Mouse (Mus musculus) cortical plate, adult 2 months (tissue): ENCODE results near the gene Hdac9.

Experiments
- CTCF ChIP-seq: fragments of 200-500 bp; IDR thresholded peaks from 2 replicates; pipeline ENCODE4 v1.5.1; 2011; ENCODE audit warnings: mild to moderate bottlenecking, control low read depth, low read length; ENCODE audit not compliant: insufficient read depth; ENCODE audit errors: extremely low read depth
- POLR2A ChIP-seq: fragments of 200-500 bp; IDR thresholded peaks from 2 replicates; pipeline ENCODE4 v1.6.1; 2011; ENCODE audit warnings: mild to moderate bottlenecking, low read length, control low read depth; ENCODE audit not compliant: insufficient read depth; ENCODE audit errors: extremely low read depth

DNA sequence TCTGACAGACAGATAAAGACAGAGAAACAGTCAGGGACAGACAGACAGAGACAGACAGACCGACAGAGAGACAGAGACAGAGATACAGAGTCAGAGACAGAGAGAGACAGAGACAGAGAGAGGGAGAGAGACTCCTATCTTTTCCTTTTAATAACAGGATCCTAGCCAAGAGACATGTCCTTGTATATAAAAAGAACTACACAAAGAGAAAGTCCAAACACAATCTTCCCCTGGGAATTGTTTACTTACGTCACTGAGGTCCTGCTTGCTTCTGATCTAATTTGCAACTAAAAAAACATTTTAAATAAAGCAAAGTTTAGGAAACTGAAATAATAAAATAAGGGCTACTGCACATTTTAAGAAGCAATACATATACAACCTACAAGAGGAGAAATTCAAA, 119.5 kb downstream of the Hdac9 start:
- TF ChIP-seq CTCF (no peak), POLR2A (no peak)
